Mouse (Mus musculus) lung, adult 18-20 months (tissue): ENCODE data around the gene Hagh.

Experiments used
- DNase-seq, 2 experiments: peaks; one replicate each; pipeline ENCODE4 v3.0.0; 2022; ENCODE audit warnings: mixed read lengths in 2 of 2

Gene Hagh

DNA sequence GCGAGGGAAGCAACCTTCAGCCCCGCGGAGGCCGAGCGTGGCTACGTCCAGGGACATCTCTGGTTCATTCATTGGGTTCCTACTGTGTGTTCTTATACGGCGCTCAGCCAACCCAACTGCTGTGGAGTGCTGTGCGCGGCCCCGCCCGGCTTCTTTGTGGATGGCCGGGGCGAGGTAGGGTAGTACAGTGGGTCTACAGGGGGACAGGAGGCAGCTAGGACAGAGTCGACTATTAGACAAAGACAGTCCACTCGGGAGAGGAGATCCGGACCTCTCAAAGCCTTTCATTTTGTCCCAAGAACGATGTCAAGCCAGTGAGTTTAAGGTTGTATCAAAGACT is 47.0 kb downstream of the Hagh start:
- no peak for DNase-seq

DNA sequence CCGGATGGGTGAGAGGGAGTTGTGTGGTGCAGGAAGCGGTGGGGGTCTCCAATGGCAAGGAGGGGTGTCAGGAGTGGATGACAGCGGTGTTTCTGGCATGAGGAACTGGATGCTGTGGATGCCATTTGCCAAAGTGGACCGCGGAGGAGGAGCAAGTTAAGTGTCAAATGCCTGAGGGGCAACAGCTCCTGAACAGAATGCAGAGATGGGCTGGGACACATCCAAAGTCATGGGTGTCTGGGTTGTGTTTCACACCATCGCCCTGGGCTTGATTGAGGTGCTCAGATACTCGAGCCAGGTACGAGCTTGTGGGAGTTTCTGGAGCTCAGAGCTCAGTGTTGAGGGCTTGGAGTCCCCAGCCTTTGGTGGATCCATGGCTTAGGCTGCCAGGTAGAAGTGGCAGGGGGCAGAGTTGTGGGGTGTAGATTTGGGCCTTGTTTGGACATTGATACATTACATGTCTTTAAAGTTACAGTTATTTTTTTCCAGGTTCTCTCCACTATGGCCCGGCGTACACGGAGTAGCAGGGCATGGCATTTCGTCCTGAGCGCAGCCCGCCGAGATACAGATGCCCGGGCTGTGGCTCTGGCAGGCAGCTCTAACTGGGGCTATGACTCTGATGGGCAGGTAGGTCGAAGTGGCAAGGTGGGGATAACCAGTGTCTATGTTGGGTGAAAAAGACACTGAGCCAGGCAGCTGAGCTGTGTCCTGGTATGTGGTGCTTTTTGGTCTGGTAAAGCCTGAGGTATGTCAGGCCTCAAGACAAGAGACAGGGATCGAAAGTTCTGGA is 47.5 kb downstream of the Hagh start:
- DNase-seq, result no peak

DNA sequence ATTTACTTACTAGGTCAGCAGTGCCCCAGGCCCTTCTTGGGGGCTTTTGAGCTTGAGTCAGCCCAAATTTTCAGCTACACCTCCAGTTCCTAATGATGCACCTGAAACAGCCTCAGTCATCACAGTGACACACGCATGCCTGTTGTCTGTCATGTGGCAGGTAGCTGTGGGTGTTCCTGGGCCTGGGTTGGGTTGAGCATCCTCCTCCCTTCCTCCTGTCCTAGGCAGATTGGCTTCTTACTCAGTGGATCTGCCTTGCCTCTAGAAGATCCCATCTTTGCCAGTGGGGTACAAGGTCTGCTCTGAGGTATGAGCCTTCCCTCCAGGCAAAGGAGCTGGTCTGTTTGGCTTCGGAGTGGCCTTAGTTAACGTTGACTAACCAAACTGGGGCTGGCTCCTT is 48.9 kb downstream of the Hagh start:
- DNase-seq, result no peak

DNA sequence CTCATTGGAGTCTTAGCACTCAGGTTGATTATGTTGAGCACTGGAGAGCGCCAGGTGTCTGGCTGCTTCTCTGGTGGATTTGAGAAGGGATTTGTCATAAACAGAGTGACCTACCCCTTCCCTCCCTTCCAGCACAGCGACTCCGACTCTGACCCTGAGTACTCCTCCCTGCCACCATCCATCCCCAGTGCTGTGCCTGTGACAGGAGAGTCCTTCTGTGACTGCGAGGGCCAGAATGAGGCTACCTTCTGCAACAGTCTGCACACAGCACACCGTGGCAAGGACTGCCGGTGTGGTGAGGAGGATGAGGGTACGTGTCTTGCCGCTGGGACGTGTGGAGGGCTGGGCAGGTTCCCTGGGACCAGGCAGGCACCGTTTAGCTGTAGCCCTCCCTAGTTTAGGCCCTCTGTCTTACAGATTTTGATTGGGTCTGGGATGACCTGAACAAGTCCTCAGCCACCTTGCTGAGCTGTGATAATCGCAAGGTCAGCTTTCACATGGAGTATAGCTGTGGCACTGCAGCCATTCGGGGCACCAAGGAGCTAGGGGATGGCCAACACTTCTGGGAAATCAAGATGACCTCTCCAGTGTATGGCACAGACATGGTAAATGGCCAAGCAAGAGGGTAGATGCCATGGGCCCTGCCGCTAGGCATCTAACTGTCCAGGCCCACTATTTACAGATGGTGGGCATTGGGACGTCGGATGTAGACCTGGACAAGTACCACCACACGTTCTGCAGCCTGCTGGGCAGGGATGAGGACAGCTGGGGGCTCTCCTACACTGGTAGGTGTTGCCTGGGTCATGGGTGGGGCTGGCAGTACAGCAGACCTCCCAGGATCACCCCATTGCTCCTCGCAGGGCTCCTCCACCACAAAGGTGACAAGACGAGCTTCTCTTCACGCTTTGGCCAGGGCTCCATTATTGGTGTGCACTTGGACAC is 50.5 kb downstream of the Hagh start:
- DNase-seq, result no peak

DNA sequence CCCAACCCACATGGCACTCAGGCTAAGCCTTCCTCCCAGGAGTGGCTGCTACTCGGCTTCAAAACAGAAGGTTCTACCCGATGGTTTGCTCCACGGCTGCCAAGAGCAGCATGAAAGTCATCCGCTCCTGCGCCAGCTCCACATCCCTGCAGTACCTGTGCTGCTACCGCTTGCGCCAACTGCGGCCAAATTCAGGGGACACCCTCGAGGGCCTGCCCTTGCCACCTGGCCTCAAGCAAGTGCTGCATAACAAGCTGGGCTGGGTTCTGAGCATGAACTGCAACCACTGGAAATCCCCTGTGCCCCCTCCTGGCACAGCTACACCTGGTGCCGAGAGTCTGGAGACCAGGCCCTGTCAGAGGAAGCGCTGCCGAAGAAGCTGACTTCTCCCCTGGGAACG is 51.4 kb downstream of the Hagh start:
- no peak for DNase-seq

DNA sequence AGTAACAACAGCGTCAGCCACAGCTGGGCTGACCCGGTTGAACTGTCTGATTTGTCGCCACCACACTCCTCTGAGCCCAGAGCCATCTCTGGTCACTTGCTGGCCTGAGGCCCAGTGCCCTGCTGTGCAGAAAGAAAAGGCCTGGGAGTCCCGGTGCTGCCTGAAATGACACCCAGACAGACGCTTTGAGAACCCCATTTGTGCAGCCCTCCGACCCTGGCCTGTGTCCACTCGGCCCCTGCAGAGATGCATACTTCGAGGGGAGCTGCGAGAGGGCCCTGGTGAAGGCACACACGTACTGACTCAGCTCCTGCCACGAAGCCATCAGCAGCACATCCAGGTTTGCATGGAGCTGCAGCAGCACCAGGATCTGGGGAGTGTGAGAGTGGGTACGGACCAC is 52.8 kb downstream of the Hagh start:
- no peak for DNase-seq

DNA sequence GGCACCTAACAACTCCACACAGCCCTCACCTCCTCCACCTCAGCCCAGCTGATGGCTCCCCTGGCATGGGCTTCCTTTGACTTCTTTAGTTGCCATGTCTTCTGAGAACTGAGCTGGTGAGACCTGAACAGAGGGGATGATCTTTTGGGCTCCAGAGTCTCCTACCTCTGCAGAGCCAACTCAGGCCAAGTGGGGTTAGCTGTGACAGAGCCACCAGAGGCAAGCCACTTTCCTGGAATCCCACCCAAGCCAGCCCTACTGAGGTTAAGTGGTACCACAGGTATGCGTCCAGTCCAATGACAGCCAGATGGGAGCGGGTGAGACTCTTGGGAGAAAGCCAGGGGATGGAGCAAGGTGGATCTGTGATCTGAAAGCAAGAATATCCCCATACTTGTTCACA is 53.3 kb downstream of the Hagh start:
- DNase-seq, result no peak

DNA sequence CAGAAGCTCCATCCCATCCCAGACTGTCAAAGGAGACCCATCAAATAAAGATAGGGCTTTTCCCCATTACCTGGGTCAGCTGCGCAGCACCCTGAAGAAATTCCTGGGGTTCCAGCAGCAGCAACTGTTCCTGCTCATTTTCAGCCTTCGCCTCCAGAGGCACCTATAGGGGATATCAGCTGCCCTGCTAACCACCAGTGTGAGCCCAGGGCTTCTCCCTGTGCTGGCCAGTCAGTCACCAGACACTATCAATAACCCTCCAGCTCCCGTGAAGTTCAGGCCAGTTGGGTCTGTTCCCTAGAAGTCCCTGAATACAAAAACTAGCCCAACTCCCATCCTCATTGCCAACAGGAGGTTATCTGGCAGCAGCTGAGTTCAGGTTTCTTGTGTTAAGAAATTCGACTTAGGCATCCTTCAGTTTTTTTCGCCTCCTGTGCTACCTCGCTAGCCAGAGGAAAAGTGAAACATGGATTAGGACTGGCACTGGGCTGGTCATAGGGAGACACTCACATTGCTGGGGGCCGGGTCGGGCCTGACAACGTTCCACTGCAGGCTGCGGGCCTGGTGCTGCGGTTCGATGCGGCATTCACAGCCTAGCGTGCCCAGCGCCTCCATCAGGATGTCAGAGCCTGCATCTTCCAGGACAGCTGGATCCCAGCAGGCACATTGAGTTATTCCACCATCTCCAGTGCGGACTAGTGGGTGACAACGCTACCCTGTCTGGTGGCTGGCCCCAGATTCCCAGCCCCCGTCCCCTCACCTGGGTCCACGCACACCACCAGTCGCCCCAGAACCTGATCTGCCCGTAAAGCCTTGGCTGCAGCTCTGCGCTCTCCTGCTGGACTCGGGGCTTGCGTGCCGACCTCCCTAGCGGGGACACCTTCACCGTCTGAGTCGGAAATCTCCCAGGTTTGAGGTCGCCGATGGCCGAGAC is 54.4 kb downstream of the Hagh start:
- DNase-seq, result no peak

DNA sequence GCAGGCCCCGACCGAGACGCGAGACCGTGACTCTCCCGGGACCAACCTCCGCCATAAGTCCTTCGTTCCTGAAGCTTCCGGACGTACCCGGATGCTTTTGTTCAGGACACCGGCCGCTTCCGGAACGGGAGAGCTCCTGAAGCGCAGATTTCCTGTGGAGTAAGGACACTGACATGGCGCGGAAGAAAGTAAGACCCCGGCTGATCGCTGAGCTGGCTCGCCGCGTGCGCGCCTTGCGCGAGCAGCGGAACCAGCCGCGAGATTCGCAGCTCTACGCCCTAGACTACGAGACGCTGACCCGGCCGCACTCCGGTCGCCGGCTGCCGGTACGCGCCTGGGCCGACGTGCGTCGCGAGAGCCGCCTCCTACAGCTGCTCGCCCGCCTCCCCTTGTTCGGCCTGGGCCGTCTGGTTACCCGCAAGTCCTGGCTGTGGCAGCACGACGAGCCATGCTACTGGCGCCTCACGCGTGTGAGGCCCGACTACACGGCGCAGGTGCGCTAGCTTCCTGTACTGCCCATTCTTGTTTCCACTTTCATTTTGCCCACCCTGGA is 55.1 kb downstream of the Hagh start, which contains the start of the genes Eme2 and Mrps34:
Gene Eme2, minus strand, starts transcription at position 93 of the 553 bp plus-strand sequence.
Gene Mrps34, plus strand, starts transcription at position 122 of the 553 bp plus-strand sequence.
- DNase-seq, result peak; percentile 83 to 88

DNA sequence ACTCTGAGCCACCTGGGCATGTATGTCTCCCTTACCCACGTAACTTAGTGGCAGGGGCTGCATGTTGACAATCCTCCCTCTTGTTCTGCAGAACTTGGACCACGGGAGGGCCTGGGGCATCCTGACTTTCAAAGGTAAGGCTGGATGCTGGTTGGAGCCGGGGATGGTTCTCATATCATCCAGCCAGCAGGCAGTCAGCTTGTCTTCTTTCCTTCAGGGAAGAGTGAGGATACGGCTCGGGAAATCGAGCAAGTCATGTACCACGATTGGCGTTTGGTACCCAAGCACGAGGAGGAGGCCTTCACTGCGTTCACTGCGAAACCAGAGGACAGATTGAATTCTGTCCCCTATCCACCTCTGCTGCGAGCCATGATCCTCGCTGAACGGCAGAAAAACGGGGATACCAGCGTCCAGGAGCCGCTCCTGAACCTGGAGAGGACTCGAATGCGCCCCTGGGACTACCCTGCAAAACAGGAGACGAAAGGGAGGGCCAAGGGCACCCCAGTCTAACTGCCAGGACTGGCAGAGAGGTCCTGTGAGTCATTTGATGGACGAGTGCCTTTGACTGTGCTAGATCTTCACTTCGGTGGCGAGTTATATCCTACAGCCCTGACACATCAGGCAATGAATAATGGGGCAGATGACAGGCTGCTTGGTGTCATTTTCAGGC is 55.8 kb downstream of the Hagh start:
- DNase-seq, result no peak

DNA sequence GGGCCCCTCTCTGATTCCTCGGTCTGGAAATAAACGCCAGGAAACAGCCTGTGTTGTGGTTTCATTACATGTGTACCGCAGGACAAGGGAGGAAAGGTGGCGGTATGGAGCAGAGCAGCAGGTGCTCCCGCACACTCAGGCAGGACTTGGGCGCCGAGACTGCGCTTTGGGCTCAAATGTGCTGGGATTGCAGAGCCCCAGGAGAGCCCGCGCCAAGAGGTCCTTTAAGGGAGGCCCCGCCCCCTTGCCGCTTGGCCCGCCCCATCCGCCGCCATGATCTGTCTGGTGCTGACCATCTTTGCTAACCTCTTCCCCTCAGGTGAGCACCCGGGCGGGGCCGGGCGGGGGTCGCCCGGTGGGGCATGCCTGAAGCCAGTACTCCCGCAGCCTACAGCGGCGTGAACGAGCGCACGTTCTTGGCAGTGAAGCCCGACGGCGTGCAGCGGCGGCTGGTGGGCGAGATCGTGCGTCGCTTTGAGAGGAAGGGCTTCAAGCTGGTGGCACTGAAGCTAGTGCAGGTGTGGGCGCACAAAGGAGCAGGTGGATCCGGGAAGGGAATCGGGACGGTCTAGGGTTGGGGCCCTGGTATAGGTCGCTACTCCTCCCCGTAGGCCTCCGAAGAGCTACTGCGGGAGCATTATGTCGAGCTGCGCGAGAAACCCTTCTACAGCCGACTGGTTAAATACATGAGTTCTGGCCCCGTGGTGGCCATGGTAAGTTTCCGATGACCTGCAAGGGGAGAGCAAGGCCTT is 56.5 kb downstream of the Hagh start, which contains the start of gene Nme3:
Gene Nme3, plus strand, starts transcription at position 260 of the 752 bp plus-strand sequence.
- peak; percentile 70 to 78 for DNase-seq

DNA sequence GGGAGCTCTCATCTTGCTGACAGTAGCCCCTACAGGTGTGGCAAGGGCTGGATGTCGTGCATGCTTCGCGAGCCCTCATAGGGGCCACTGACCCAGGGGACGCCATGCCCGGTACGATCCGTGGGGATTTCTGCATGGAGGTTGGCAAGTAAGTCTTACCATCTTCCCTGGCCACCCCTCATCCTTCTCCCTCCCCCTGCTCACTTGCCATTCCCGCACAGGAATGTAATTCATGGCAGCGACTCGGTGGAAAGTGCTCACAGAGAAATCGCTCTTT is 57.0 kb downstream of the Hagh start:
- no peak for DNase-seq

DNA sequence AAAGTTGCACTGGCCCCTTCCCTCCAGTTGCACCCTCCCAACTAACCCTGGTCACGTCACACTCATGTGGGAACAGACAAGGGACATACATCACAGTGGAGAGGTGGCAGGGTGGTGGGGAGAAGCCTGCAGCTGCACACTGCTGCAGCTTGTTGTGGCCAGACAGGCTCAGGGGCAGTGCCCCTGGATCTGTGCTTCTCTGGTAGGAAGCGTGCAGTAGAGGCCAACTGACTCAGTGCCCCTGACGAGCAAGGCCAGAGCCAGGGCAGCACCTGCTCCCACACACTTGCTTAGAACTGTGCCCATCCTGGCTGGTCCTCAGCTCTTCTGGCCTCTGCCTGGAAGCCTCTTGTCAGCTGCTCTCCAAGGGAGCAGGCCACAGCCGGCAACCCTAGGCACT is 57.7 kb downstream of the Hagh start:
- no peak for DNase-seq

DNA sequence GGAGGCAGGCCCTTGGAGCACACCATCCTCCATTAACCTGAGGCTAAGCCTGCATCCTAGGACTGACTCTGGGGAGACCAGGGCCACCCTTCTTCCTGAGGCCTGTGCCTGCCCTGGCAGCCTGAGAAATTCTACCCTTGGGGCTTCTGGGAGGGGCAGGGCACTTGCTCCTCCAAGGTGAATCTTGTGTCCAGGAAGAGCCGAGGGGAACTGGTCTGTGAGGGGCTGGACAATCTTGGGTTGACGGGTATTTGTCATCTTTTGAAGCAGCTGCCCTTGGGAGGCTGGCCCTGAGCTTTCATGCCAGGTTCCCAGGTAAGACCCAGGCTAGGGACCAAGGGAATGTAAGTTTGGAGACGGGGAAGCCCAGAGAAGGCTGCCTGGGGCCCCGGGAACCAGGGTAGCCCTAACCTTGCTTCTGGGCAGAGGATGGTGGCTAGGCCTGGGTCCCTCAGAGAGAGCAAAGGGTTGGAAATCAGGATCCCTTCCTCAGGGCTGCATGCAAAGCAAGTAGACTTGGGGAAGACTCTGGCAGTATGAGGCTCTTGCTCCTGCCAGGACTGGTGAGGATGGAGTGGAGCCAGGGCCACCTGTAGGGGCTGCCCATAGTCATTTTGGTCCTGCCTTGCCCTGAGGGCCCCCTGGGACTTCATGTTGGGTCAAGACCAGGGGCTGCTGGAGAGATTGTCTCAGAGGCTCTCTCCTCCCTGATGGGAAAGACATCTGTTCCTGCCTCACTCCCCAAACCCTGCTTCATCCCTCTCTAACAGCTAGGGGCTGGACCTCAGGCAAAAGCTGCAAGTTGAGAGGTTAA is 58.3 kb downstream of the Hagh start:
- DNase-seq, result no peak

DNA sequence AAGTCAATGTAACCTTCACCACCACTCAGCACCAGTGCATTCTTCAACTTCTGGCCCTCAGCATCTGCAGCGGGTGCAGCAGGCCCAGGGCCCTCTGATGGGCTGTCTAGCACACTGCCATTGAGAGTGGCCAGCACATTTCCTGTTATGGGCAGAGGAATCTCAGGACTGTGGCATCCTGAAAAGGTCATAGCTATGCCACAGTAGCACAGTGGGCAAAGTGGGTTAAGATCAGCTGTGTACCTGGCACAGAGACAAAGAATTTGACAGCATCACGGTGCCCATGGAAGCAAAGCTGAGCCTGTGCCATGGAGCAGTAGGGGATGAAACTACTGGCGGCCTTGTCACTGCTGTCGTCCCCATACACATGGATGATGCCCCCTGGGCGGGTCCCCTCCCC is 59.2 kb downstream of the Hagh start:
- DNase-seq, result no peak

DNA sequence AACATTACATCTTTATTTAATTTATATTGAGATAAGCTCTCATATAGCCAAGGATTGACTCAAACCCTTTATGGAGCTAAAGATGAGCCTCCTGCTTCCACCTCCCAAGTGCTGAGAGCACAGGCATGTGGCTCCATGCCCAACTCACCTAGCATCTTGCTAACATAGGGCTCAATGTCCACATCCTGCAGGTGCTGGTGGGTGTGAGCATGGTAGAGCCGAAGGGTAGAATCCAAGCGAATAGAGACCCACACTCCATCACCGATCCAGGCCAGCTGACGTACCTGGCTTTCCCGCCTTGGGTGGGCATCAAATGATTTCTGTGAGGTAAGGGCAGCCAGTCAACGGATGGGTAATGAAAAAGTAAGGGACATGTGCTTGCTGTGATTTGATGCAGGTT is 60.1 kb downstream of the Hagh start:
- no peak for DNase-seq

DNA sequence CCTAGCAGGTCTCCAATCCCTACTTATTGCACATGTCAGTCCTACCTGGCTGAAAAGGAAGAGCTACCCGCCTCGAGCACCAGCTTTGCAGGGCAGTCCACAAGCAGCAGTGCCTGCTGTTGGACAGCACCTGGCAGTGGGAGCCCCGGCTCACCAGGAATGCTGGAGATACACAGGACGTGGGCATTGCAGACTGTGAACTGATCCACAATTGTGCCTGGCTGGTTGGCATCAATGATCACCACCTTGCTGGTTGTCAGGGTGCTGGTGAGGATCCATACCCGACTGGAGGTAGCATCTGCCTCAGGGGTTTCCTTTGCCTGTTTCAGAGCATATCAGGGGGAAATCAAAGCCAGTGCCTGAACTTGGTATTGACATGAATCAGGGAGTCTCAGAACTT is 62.2 kb downstream of the Hagh start:
- no peak for DNase-seq

DNA sequence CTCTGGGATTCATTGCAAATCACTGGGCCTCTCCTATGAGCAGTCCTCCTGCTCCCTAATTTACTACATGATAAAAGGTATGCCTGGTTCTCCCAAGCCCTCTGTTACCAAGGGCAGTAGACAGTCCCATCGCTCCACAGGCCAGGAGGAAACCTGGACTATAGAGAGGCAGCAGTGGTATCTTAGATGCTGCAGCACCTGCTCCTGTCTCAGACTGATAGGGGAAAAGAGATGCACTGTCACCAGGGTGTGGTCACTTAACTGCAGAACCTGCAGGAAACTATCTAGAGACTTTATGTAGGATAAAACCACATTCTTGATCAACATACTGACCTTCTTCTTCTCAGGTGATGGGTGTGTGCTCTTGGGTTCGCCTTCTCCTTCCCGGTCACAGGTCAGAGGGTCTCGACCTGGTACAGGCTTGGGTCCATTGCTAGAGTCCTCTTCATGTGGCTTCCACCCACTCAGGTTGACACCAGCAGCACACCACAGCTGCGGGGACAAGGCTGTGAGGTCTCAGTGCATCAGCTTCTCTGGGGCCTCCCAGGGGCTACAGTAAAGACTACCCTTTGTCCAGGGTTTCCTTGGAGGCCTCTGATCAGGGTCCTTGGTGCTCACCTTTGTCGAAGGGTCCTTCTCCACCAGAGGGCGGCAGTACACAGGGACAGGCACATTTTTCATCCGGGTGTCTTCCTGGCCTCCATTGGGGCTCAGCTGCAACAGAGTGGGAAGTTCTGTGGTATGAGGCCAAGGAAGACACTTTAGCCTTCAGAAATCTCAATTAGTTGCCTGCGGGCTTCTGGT is 62.9 kb downstream of the Hagh start:
- DNase-seq, result no peak

DNA sequence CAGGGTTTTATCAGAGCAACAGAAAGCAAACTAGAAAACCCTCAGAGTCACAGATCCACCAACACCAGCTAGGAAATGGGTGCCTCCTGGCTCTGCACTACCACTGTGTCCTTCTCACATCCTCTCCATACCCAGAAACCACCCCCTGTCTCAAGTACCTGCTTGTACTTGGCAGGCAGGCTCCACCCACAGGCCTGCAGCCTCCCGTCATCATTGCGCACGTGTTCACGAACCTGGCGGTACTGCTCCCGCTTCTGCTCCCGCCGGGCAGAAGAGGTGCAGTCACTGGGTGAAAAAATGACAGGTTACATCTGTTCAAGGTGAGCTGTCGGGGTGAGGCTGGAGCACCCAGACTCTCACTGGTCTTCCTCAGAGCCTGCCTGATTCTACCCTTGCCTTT is 63.8 kb downstream of the Hagh start:
- no peak for DNase-seq

DNA sequence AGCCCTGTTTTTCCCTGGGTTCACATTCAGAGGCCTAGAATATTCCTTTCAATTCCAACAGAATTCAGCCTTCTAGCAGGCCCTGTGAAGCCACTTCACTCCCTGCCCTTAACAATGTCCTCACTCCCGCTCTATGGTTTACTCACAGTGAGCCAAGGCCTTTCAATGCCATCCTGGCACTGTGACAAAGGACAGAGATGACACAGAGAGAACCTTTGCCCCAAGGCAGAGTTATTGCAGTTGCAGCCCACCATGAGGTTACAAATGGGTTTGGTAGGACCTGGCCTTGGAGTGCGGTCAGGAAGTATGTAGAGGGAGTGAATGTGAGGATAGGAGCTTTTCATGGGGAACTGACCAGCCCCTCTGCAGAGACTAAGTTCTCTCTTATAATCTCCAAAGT is 67.6 kb downstream of the Hagh start:
- DNase-seq, result no peak
